ENCODE assay signal across 8 mouse cellular contexts in the genomic region with DNA sequence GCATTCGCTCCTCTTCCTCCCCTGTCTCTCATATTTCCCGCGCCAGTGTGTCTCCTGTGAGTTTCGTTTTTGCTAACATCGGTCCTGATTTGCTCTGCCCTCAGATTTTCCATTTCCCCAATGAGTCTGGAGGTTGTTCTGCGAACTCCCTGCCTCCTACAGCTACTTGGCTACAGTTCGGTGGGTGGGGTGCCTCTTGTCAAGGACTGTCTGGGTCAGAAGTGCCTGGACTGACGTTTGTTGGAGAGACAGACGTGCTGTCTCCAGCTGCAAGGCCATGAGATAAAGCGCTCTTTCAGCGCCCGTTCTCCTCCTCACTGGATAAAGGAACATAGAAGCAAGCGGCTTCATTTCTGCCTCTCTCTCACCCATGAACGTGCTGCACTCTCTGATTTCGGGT.
DNase-seq lines count a peak whose midpoint lies in the region; ATAC-seq lines count a peak whose summit lies in the region.

No protein-coding gene starts in this region.

- H3K9me3 ChIP-seq in forebrain, embryonic 10.5 days: no peaks in the 10 kb centered on the region

- 63% methylated on average over 14 of the region's 15 CpGs for WGBS in macrophage (ENCODE audit: missing documents)
- 79% methylated on average over 15 of the region's 15 CpGs for WGBS in forebrain, embryonic 10.5 days

- peak; percentile 45 for DNase-seq in CD4-positive, CD25-positive, alpha-beta regulatory T cell, adult 2 months (ENCODE audit: low read depth, low spot score)
- peak; percentile 22 to 31 for DNase-seq in frontal cortex, postnatal 14 days (ENCODE audit: low spot score in 2 of 2)
- peak; percentile 79 for DNase-seq in heart, postnatal 4 days
- DNase-seq in left cerebral cortex, postnatal 14 days (ENCODE audit: low spot score in 2 of 2): peak; percentile 26 to 29
- DNase-seq in urinary bladder, postnatal 4 days (ENCODE audit: low spot score in 2 of 2): peak; percentile 61 to 68
- DNase-seq in forebrain, embryonic 10.5 days (ENCODE audit: extremely low spot score, low spot score): no peak

- H3K79me2 ChIP-seq in macrophage (ENCODE audit: inconsistent target): no peaks in the 10 kb centered on the region

- no peaks in the 10 kb centered on the region for H3K36me3 ChIP-seq in macrophage (ENCODE audit: inconsistent target)
- no peaks in the 10 kb centered on the region for H3K36me3 ChIP-seq in forebrain, embryonic 10.5 days (replicated peaks)

- H3K27ac ChIP-seq in macrophage: peak overlapping the region; percentile 51
- H3K27ac ChIP-seq in forebrain, embryonic 10.5 days: no peak overlapping the region

- H3K4me3 ChIP-seq in macrophage (ENCODE audit: inconsistent target): no peak overlapping the region
- no peak overlapping the region for H3K4me3 ChIP-seq in forebrain, embryonic 10.5 days

- no peaks in the 10 kb centered on the region for H3K27me3 ChIP-seq in forebrain, embryonic 10.5 days (ENCODE audit: poor library complexity, severe bottlenecking)

- intact Hi-C loops in left cerebral cortex, postnatal 14 days (cut with DNase I): no loop called here

- ATAC-seq in activated CD4-positive, CD25-positive, alpha-beta regulatory T cell, adult 4 months: peak; percentile 24

- no peaks in the 10 kb centered on the region for H3K4me1 ChIP-seq in forebrain, embryonic 10.5 days
